Comparison of ENCODE assay signal across 18 mouse cellular contexts in genomic region chr14:95775737-95776136, GRCm38 (mm10).
A peak's percentile ranks its signal among the peaks of the same experiment; 100 is the strongest.
DNase-seq lines count a peak whose midpoint lies in the region; ATAC-seq and TF ChIP-seq lines count a peak whose summit lies in the region.
"Had no signal": no experiment of that assay in that cellular context is flagged by ENCODE, and none has a peak within 500 bp of the region (broad histone marks: within the 10 kb centered on the region; RNA-seq: fewer than 3 reads in every experiment).

No protein-coding gene starts in this region.

- no peak for TF ChIP-seq CTCF in forebrain, postnatal 0 days (IDR thresholded peaks at IDR 0.05; ENCODE audit: low read depth)
- TF ChIP-seq CTCF in brain, embryonic 14.5 days (IDR thresholded peaks at IDR 0.05; ENCODE audit: borderline replicate concordance, extremely low read depth, insufficient read depth, insufficient read length): no peak
- TF ChIP-seq CTCF in cerebellum, adult 2 months (IDR thresholded peaks at IDR 0.05; ENCODE audit: borderline replicate concordance, insufficient read depth, low read depth, low read length): no peak

- peak; percentile 21 for DNase-seq in forebrain, postnatal 0 days
- DNase-seq in retina, embryonic 14.5 days (ENCODE audit: low spot score): peak; percentile 6
- no peak for DNase-seq in retina, postnatal 1 day
- DNase-seq in brain, embryonic 14.5 days (ENCODE audit: low read depth): peak; percentile 11
- DNase-seq in cerebellum, adult 8-10 months: no peak
- DNase-seq in cerebellum, adult 2 months: no peak
- DNase-seq: adrenal gland, adult 2 months; adrenal gland, postnatal 25 days; cerebellum, adult 11-12 months; gastrocnemius, postnatal 10 days; heart, adult 2 months; kidney, adult 18-20 months had no signal

- no peak overlapping the region for H3K4me3 ChIP-seq in forebrain, postnatal 0 days (ENCODE audit: low read depth, low read length)
- no peak overlapping the region for H3K4me3 ChIP-seq in forebrain, embryonic 15.5 days
- no peak overlapping the region for H3K4me3 ChIP-seq in stomach, embryonic 15.5 days (replicated peaks)
- H3K4me3 ChIP-seq in cerebellum, adult 2 months (replicated peaks; ENCODE audit: insufficient read depth, low read depth, low read length): no peak overlapping the region
- H3K4me3 ChIP-seq: forebrain, embryonic 13.5 days; heart, adult 2 months; hindbrain, embryonic 10.5 days had no signal

- no peaks in the 10 kb centered on the region for H3K9me3 ChIP-seq in forebrain, postnatal 0 days (ENCODE audit: low read length)
- H3K9me3 ChIP-seq in forebrain, embryonic 15.5 days: no peaks in the 10 kb centered on the region
- no peaks in the 10 kb centered on the region for H3K9me3 ChIP-seq in stomach, embryonic 15.5 days
- H3K9me3 ChIP-seq: forebrain, embryonic 13.5 days; hindbrain, embryonic 10.5 days had no signal

- H3K4me2 ChIP-seq in forebrain, postnatal 0 days (ENCODE audit: low read depth): no peak overlapping the region
- no peak overlapping the region for H3K4me2 ChIP-seq in forebrain, embryonic 15.5 days (replicated peaks)
- no peak overlapping the region for H3K4me2 ChIP-seq in stomach, embryonic 15.5 days
- H3K4me2 ChIP-seq: forebrain, embryonic 13.5 days; heart, embryonic 11.5 days; hindbrain, embryonic 14.5 days had no signal

- ATAC-seq in forebrain, postnatal 0 days: no peak
- no peak for ATAC-seq in forebrain, embryonic 15.5 days (replicated peaks)
- ATAC-seq in stomach, embryonic 15.5 days (ENCODE audit: insufficient read depth, low FRiP score, low read depth): peak; percentile 47; the same call in 1 of the 2 replicates
- ATAC-seq: forebrain, embryonic 13.5 days had no signal

- H3K27me3 ChIP-seq in forebrain, postnatal 0 days (ENCODE audit: insufficient read depth, low read length): no peaks in the 10 kb centered on the region
- no peaks in the 10 kb centered on the region for H3K27me3 ChIP-seq in forebrain, embryonic 15.5 days
- no peaks in the 10 kb centered on the region for H3K27me3 ChIP-seq in stomach, embryonic 15.5 days (replicated peaks)
- H3K27me3 ChIP-seq in cerebellum, adult 2 months (ENCODE audit: control insufficient read depth, insufficient read depth, low read length): no peaks in the 10 kb centered on the region
- H3K27me3 ChIP-seq: forebrain, embryonic 13.5 days had no signal

- H3K27ac ChIP-seq in forebrain, postnatal 0 days (ENCODE audit: low read depth, low read length): no peak overlapping the region
- H3K27ac ChIP-seq in forebrain, embryonic 15.5 days (replicated peaks): no peak overlapping the region
- H3K27ac ChIP-seq in stomach, embryonic 15.5 days: peak overlapping the region; percentile 35; the same call in 1 of the 2 replicates
- no peak overlapping the region for H3K27ac ChIP-seq in cerebellum, adult 2 months (ENCODE audit: insufficient read depth, low read length)
- H3K27ac ChIP-seq: forebrain, embryonic 13.5 days; heart, adult 2 months; hindbrain, embryonic 10.5 days; hindbrain, embryonic 14.5 days had no signal

- no peak for TF ChIP-seq POLR2A in brain, embryonic 14.5 days (IDR thresholded peaks at IDR 0.05; ENCODE audit: borderline replicate concordance, extremely low read depth, insufficient read depth, insufficient read length, poor library complexity, severe bottlenecking)
- TF ChIP-seq POLR2A in cerebellum, adult 2 months (IDR thresholded peaks at IDR 0.05; ENCODE audit: borderline replicate concordance, insufficient read depth, low read length): no peak

- H3K36me3 ChIP-seq in forebrain, postnatal 0 days (ENCODE audit: insufficient read depth): no peaks in the 10 kb centered on the region
- no peaks in the 10 kb centered on the region for H3K36me3 ChIP-seq in forebrain, embryonic 15.5 days
- H3K36me3 ChIP-seq in stomach, embryonic 15.5 days: no peaks in the 10 kb centered on the region
- H3K36me3 ChIP-seq: hindbrain, embryonic 10.5 days had no signal

- WGBS in forebrain, postnatal 0 days: 42% methylated on average over 2 of the region's 2 CpGs
- 55% methylated on average over 2 of the region's 2 CpGs for WGBS in forebrain, embryonic 15.5 days
- WGBS in stomach, embryonic 15.5 days: 31% methylated on average over 2 of the region's 2 CpGs
- 53% methylated on average over 2 of the region's 2 CpGs for WGBS in cerebellum, adult 2 months

- H3K9ac ChIP-seq in forebrain, postnatal 0 days: no peak overlapping the region
- H3K9ac ChIP-seq in forebrain, embryonic 15.5 days (replicated peaks): no peak overlapping the region
- H3K9ac ChIP-seq in stomach, embryonic 15.5 days: no peak overlapping the region
- H3K9ac ChIP-seq: forebrain, embryonic 13.5 days; hindbrain, embryonic 14.5 days had no signal

- H3K4me1 ChIP-seq in forebrain, postnatal 0 days (ENCODE audit: insufficient read depth): no peaks in the 10 kb centered on the region
- H3K4me1 ChIP-seq in forebrain, embryonic 15.5 days: no peaks in the 10 kb centered on the region; the same call in 1 of the 2 replicates
- no peaks in the 10 kb centered on the region for H3K4me1 ChIP-seq in stomach, embryonic 15.5 days
- no peaks in the 10 kb centered on the region for H3K4me1 ChIP-seq in cerebellum, adult 2 months (ENCODE audit: control insufficient read depth, insufficient read depth, low read length)
- H3K4me1 ChIP-seq: forebrain, embryonic 13.5 days; hindbrain, embryonic 10.5 days had no signal

Comparison
In these comparisons a context has a peak if more than half of its experiments do, and no peak if none do; other contexts are left out.
1. DNase-seq: peak in forebrain, postnatal 0 days (single experiment), retina, embryonic 14.5 days (single experiment) and brain, embryonic 14.5 days (single experiment); none in retina, postnatal 1 day (single experiment), cerebellum, adult 8-10 months (single experiment) and cerebellum, adult 2 months (0 of 2).